Mouse (Mus musculus): ENCODE data around the gene Znrf1. TPM values are rescaled to one million over a fixed set of nuclear protein-coding genes. Genes with fewer than 3 reads are reported as not detected.
A peak's percentile ranks its signal among the peaks of the same experiment; 100 is the strongest.

The Znrf1 gene
- total RNA-seq, 2 experiments from 2014 or later = 97.9 to 102 TPM

- DNase-seq (ENCODE audit: low spot score in 2 of 2) = no peak
These were observed 60.0 kb downstream of the Znrf1 start for GRCm38 (mm10) chr8:111595712-111596484.

- no peak for DNase-seq (ENCODE audit: low spot score in 2 of 2)
These were observed 60.6 kb downstream of the Znrf1 start for GRCm38 (mm10) chr8:111596485-111596821.

DNA sequence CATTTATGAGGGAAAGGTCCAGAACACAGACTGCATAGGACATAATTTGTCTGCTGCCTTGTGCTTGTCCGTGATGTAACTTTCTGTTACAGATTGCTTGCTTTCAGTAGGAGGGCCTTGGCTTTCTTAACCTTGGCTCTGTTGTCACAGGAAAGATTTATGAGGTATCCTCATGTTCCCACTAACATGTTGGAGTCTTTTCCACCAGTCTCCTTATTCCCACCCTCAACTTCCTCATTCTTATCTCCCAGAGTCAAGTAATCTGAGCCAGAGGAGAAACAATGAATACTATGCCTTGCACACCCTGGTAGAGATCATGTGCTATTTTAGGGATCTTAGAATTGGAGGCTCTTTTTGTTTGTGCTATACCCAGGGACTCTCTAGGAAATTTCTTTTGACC, 61.4 kb downstream of the Znrf1 start:
- no peak for DNase-seq (ENCODE audit: low spot score in 2 of 2)

DNA sequence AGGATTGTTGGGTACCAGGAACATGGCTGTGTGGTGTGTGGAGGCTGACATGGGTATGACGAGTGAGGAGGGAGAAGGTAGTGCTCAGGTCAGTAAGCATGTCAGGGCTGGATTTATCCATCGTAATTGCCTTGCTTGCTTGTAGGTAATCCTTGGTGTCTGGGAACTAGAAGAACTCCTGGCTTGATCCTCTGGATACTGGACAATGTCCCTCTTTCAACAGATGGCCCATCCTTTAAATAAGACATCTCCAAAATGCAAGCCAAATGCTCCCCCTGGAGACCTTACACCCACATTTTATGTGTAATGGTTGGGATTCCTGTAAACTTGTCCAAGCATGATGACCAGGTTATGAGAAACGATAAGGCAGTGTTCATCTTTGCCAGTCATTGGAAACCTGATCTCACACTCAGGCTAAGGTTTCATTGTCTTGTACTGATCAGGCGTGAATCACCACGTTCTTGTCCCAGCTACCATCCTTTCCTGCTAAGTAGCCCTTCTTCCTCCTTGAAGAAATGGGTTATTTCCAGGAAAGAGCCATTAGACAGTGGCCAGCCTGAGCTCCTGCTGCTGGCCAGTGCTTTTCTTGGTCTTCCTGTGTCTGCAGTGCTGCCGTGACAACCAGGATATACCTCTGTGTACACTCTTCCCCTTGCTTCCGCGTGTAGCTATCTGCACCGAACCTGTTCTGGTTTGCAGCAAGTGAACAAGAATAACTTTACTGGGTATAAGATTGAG, 64.0 kb downstream of the Znrf1 start:
- no peak for DNase-seq (ENCODE audit: low spot score in 2 of 2)

DNA sequence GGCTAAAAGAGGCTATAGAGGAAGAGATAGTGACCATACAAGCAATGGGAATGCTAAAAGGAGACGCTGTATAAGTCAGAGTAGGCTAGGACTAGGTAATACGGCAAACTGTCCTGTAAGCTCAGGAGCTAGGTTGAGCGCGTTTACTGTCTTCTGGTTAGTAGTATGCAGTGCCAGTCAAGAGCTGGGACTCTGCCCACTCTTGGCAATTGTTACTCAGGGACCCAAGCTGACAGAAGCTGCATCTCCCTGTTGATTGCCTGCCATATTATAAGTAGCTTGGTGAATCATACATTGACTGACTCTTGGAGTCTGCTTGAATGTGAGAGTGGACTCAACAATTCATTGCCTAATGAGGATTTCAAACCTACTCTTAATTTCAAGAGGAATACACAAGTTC, 66.2 kb downstream of the Znrf1 start:
- DNase-seq (ENCODE audit: low spot score in 2 of 2) = peak; percentile 45 to 73

- DNase-seq (ENCODE audit: low spot score in 2 of 2) = no peak
These were observed 69.1 kb downstream of the Znrf1 start for GRCm38 (mm10) chr8:111604986-111605385.

- DNase-seq (ENCODE audit: low spot score in 2 of 2) = no peak
These were observed 71.1 kb downstream of the Znrf1 start for GRCm38 (mm10) chr8:111606961-111607360.

DNA sequence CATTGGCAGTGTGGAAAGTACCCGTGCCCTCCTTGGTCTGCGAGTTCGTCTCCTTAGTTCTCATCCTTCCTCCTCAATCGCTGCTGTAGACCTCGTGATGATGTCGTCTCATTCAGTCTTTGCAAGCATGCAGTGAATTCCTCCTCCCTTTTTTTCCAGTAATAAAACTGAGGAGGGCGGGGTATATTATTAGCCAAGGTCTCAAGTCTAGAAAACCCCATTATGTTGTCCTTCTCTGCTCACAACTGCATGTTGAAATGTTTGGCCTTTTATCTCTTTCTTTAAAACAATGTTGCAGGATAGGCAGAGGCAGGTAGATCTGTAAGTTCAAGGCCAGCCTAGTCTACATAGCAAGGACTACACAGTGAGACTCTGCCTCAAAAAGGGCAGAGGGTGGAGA, 71.5 kb downstream of the Znrf1 start:
- DNase-seq (ENCODE audit: low spot score in 2 of 2) = no peak

GRCm38 (mm10) chr8:111613181-111613580, 77.3 kb downstream of the Znrf1 start:
- no peak for DNase-seq (ENCODE audit: low spot score in 2 of 2)

DNA sequence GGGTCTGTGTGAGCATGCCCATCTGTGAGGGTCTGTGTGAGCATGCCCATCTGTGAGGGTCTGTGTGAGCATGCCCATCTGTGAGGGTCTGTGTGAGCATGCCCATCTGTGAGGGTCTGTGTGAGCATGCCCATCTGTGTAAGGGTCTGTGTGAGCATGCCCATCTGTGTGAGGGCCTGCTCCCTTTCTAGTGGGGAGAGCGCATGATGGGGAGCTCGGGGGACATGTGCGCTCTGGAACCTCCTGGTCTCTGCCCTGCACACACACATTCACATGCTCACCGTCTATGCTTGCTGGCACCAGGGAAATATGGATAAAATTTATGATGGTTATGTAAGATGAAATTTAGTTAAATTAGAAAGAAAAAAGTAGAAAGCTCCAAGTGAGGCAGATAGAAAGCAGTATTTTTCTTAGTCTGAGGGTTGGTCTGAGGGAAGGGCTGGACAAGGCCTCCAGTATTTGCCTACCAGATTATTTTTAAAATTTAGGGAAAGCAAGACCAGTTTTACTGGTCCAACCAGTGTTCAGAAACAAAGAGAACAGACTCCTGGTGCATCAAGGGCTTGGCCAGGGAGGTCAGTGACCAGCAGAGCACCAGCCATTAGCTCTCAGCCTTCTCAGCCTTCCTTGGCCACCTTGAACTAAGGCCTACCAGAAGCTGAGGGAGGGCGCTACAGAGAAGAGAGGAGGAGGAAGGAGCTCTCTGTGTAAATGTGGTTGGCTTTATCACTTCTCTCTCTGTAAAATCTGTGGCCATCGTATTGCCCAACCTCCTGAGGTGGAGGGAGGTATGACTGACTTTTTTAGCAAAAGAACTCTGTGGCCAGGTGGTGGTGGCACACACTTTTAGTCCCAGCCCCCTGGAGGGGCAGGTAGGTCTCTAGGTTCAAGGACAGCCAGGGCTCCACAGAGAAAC, 79.1 kb downstream of the Znrf1 start:
- no peak for DNase-seq (ENCODE audit: low spot score in 2 of 2)

- DNase-seq (ENCODE audit: low spot score in 2 of 2) = no peak
These were observed 81.9 kb downstream of the Znrf1 start for GRCm38 (mm10) chr8:111617812-111618211.

DNA sequence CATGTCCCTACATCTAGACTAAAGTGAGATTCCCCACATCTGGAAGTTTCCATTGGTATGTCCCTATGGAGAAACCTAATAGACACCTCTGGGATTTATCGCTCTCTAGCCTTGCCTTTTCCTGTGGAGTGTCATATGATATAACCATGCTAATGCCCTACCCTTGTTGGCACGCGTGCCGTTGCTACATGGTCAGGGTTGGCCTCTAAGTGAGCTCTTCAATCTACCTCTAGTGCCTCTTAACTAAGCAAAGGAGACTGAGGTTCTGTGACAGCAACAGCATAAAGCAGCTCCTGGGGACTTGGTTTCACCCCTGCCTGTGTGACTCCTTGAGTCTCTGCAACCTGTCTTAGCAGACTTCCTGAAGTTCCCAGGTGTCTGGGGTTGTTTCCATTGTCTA, 82.4 kb downstream of the Znrf1 start:
- DNase-seq (ENCODE audit: low spot score in 2 of 2) = no peak

DNA sequence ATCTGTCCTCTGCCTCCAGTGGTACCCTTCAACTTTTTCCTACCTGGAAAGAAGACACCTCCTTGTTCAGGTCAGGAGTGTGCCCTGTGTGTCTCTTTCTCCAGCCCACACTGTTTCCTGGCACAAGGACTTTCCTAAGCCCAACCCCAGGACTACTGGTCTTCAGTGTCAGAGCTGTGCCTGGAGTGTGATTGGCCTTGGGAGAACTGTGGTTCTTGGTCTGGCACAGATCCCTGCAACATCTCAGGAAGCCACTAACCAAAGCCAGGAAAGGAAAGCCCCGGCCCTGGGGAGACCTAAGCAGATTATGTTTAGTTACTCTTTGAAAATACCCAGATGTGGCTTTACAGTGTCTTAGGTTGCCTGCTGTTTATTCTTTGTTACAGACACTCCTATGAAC, 84.0 kb downstream of the Znrf1 start:
- DNase-seq (ENCODE audit: low spot score in 2 of 2) = no peak

- DNase-seq (ENCODE audit: low spot score in 2 of 2) = no peak
These were observed 86.2 kb downstream of the Znrf1 start for GRCm38 (mm10) chr8:111622104-111622503.

DNA sequence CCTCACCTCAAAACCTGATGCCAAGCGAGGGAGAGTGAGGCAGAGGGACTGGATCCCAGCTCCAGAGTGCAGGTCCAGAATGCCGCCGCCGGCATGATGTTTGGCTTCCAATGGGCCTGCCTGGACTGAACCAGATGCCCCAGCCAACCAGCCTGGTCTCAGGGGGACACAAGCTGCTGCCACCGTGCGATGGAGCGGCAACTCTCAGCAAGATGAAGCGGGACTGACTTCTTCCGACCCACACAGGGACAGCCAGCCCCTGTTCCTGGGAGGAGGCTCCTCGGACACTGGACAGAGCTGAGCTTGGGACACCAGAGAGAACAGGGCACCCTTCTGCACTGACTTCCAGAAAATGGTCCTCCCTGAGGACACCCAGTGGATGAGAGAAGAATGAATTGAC, 86.7 kb downstream of the Znrf1 start:
- no peak for DNase-seq (ENCODE audit: low spot score in 2 of 2)

- DNase-seq (ENCODE audit: low spot score in 2 of 2) = peak in 1 of 2 experiments; percentile 65
These were observed 88.4 kb downstream of the Znrf1 start for GRCm38 (mm10) chr8:111624081-111624852.

DNA sequence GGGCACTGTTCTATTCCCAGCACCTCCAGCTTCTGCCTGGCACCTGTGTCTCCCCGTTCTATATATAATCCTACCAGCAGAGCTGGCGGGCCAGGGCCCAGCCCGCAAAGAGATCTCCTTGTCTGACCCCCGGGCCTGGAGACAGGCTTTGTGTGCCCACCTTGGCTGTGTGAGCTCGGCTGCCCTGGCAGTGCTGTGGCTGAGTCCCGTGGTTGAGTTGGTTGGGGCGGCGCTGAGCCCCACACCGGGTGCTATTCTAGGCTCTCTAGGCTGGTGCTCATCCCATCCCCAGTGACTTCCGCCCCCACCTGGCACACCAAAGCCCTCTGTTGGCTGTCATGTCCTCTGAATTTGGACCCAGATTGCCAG, 88.9 kb downstream of the Znrf1 start:
- DNase-seq (ENCODE audit: low spot score in 2 of 2) = peak in 1 of 2 experiments; percentile 16

GRCm38 (mm10) chr8:111625694-111626527, 90.0 kb downstream of the Znrf1 start:
- DNase-seq (ENCODE audit: low spot score in 2 of 2) = peak in 1 of 2 experiments; percentile 74

DNA sequence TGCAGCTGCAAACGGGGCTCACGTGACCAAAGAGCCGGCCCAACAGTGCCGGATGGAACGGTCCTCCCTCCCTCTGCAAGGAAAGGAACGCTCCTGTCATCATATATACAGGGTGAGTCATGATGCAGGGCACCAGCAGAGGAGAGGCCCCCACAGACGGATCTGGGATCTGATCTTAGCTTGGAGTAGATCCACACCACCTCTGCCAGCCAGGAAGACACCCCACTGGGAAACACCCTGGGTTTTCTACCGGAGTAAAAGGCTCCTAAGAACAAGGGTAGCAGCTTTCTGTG, 90.6 kb downstream of the Znrf1 start:
- peak in 1 of 2 experiments; percentile 37 for DNase-seq (ENCODE audit: low spot score in 2 of 2)

DNA sequence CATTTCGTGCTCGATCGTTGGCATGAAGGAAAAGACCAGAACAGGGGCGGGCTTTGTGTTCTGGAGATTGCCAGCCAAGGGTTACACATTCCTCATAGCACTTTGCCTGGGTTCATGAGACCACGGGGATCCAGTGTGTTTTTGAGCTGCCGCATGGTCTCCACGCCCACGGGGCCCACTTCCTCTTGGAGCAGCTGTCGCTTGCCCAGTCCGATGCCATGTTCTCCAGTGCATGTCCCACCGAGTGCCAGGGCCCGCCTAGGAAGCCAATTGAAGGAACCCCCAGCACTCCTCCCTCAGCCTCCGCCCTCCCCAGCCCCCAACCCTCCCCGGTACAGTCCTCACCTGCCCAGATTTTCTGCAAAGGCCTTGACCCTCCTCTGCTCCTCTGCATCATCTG, 91.0 kb downstream of the Znrf1 start:
- no peak for DNase-seq (ENCODE audit: low spot score in 2 of 2)

Data from layer of hippocampus, adult 18-20 months (tissue).